Mouse (Mus musculus) erythroid progenitor cell, adult 5-6 weeks (primary cell): ENCODE results near the gene Gm5148. TPM values are rescaled to one million over a fixed set of nuclear protein-coding genes. Genes with fewer than 3 reads are reported as not detected.

ENCODE experiments used
- ATAC-seq: replicated peaks from 2 replicates; pipeline ENCODE4 v1.8.0; 2016; ENCODE audit warnings: moderate number of reproducible peaks, mild to moderate bottlenecking, moderate TSS enrichment, inconsistent platforms; ENCODE audit not compliant: poor library complexity, low FRiP score, severe bottlenecking
- total RNA-seq, 2 experiments: library from RNA; stranded (forward) in 1 of 2; stranded (reverse) in 1 of 2; fragments of 150-400 nt in 1 of 2; fragments of 186-747, 209-891 nt in 1 of 2; gene quantifications; 2 replicates each; pipeline versions ENCODE4 v1.2.3 to v1.2.4; 2015 to 2017; ENCODE audit warnings: low replicate concordance in 2 of 2

The Gm5148 gene
- total RNA-seq, 2 experiments from 2014 or later = 0.23 TPM; not detected in 1

GRCm38 (mm10) chr3:37739996-37740395 lies 15.7 kb upstream of the Gm5148 start:
- no peak for ATAC-seq

- ATAC-seq = no peak
These were observed 14.1 kb upstream of the Gm5148 start for GRCm38 (mm10) chr3:37738171-37738950.

DNA sequence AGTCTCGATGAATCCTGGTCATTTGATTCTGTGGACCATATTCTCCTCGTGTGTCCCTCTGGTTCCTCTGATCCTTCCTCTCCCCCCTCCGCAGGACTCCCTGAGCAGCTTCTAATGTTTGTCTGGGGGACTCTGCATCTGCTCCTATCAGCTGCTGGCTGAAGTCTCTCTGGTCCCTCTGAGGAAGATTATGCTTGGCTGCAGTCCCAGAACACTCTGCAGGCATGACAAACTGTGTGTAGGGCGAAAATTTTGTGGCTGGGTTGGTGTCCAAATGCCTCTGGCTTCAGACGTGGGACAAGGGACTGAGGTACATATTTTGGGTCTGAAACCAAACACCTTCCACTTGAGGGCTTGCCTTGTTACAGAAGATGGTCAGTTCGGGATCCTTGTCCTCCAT lies 13.1 kb upstream of the Gm5148 start:
- ATAC-seq = no peak

DNA sequence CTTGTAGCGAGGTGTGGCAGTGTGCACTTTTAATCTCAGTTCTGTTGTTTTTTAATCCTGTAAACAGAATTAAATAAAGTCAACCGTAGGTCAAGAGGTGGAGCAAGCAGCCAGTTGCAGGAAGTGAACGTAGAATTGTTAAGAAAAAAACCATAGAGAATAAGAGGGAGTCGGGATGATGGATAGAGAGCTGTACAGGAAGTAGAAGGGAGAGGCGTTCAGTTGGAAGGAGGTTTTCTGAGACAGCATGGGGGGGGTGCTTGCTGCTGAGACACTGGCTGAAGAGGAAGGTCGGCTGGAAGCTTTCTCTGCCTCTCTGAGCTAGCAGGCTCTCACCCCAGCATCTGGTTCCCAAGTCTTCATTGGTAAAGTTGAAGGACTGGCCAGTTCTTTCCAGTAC lies 10.9 kb upstream of the Gm5148 start:
- no peak for ATAC-seq

DNA sequence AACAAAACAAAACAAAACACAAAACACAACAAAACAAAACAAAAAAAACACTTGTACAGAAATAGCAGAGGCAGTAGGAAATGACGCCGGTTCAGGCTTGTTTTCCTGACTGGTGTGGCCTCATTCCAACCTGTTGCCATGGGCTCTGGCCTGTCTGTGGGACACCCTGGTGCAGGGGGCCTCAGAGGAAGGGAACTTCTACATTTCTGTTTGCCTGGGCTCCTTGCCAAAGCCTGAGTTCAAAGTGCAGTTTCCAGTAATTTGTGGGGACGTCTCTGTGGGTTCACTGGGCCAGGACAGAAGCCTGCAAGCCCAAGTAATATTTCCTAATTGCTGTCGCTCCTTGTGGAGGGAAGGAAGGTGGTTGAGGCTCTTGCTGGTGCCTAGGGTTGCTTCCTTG lies 4.9 kb upstream of the Gm5148 start:
- no peak for ATAC-seq

DNA sequence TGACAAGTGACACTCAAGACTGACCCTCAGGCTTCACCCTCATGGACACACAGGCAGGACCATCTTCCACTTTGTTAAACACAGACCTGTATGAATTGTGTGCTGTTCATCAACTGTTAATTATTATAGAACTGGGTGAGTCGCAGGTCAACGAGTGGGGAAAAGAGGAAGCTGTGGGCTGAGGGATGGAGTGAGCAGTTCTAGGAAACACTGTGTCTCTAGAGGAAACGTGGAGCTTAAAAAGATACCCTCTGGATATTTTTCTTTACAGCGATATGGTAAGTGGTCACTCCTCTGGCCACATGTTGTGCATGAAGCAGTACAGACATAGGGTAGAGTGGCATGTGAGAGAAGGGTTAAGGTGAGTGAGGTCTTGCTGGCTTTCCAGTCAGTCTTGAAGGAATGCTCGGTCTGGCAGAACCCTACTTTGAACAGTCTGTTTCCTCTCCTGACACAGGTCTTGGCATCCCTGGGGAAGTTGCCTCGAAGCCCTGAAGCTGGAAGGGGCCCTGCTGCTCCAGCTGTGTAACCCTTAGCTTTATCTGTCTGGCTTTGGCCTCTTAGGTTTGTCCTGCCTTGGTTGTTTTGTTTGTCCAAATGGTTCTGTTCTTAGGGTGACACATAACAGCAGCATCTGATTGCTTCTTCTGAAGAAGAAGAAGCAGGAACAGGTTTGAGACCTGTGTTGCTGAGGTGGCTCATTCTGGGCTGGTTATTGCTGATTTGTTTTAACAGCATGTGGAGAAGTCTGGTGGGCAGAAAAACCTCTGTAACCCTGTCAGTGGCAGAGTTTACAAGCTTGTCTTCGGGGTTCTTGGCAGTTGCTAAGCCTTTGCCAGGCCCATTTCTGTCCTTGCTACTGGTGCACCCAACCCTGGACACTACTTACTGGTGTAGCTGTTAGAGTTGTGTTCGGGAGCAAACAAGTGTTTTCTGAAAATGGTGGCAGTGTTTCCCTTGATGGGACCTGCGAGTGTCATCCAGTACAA lies 4.1 kb upstream of the Gm5148 start:
- no peak for ATAC-seq

DNA sequence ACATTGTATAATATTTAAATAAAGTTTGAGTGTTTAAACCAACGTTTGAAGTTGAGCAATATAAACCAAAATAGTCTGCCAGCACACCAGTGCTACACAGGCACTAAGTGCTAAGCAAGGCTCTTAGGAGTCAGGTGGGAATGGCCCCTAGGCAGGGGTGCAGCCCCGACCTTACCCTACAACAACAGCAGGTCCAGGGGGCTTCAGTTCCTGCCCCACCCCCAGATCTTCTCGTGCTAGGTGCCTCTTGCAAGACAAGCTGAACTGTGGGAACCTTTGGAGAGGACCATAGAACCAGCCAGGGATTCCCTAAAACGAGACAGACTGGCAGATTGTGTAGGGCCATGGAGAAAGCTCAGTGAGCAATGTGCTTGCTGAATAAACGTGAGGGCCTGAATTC lies 3.1 kb upstream of the Gm5148 start:
- ATAC-seq = no peak

DNA sequence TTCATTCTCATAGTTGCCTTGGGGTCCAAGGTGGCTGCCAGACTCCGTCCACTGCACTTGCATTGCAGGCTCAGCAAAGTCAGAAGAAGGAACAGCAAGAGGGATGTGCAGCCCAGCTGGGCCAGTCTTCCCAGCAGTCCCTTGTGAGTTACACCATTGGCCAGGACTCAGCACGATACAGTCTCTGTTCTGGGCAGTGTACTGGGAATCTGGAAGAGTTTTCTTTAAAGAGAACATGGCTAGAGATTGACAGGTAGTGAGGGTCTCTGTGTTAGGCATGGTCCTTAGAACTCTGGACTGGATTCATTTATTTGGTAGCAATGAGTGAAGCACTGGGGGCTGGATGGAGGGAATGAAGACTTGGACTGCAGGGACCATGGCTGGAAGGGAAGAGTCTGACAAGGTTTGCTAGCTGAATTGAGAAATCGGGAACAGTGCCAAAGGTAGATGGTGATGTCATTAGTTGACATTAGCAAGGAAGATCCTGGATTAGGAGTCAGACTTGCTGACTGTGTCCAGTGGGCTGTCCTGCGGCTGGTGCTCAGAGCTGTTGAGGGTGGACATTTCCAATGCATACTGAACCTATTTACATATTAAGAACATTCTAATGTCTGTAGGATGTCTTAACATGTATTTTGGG lies 2.3 kb upstream of the Gm5148 start:
- ATAC-seq = no peak

GRCm38 (mm10) chr3:37724946-37725735 lies 851 bp upstream of the Gm5148 start:
- no peak for ATAC-seq

GRCm38 (mm10) chr3:37723662-37724170 lies 574 bp downstream of the Gm5148 start:
- no peak for ATAC-seq

DNA sequence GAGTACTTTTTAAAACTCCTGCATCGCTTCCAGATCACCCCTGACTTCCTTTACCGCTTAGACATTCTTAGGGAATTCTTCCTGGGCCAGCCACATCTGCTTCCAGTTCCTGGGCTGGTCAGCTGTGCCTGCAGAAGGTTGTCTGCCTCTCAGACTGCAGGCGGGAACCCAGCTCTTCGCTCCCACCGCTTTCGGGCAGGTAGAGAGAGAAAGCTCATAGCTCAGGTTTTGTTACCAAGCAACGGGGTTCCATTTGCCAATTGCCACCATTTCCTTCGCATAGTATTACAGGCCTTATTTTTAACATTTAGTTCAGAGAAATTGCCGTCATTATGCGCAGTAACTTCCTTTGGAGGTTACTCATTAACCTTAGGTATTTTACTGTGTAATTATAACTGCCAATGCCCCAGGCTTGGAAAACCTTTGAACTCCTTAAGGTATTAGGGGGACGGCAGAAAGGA lies 1.2 kb downstream of the Gm5148 start:
- ATAC-seq = no peak

GRCm38 (mm10) chr3:37722487-37723060 lies 1.7 kb downstream of the Gm5148 start:
- ATAC-seq = no peak

GRCm38 (mm10) chr3:37716992-37717391 lies 7.3 kb downstream of the Gm5148 start:
- ATAC-seq = no peak

- no peak for ATAC-seq
These were observed 8.6 kb downstream of the Gm5148 start for GRCm38 (mm10) chr3:37715734-37716133.

DNA sequence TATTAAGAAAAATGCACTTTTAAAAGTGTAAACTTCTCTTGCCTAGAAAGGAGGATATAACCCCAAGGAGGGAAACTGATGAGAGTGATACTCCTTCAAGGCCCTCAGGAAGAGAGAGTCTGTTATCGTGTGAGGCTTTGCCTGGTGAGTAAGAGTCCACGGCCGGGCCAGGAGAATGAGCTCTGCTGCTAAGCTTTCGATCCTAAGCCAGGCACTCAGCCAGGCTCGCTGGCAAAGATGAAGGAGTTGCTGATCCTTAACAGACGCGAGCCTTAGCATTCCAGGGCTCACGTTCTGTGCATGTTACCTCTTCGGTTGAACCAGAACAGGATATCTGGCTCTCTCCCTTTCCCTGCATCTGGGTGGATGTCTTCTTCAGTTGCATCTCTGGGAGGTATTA lies 11.8 kb downstream of the Gm5148 start:
- no peak for ATAC-seq

GRCm38 (mm10) chr3:37711639-37712038 lies 12.7 kb downstream of the Gm5148 start:
- no peak for ATAC-seq

DNA sequence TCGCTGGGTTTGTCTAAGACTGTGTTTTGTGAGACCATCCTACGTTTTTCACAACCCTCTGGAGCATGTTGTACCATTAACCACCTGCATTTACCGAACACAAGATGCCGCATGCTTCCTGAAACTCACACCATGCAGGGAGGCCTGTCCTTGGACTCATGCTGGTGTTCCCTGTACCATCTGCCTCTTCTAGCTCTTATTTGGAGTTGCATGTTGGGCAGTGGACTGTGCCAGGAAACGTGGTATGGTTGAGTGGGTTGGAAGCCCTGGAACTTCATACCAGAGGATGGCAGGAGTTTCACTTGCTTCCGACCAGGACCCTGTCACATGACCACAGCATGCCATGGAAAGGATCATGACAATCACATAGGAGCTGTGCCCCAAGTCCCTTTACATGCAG lies 16.5 kb downstream of the Gm5148 start:
- ATAC-seq = no peak

DNA sequence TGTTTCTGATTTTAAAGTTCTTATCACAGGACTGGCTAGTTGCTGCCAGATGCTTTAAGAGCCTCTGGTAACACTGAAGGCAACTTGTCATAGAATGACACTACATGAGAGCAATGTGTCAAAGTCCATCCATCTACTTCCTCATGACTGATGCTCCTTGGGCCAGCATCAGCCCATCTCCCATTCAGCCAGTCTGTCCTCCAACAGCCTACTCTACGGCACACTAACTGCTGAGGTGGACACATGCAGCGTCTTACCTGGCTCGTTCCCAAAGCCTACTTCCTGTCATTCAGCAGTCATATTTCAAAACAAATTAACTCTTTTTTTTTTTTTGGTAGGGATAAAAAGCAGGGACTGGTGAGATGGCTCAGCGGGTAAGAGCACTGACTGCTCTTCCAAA lies 17.9 kb downstream of the Gm5148 start:
- ATAC-seq = no peak

- no peak for ATAC-seq
These were observed 18.9 kb downstream of the Gm5148 start for GRCm38 (mm10) chr3:37705436-37705835.
